Mouse (Mus musculus): Measurements from ENCODE around the gene Macf1. TPM values are rescaled to one million over a fixed set of nuclear protein-coding genes. Genes with fewer than 3 reads are reported as not detected.
"Not testable (repeated sequence)": the region's sequence is repeated elsewhere in the genome, so short reads cannot be mapped to it uniquely, and the experiment has no call there.

Macf1 gene
- polyA plus RNA-seq, 1 experiment from 2014 or later = 43.7 TPM

DNA sequence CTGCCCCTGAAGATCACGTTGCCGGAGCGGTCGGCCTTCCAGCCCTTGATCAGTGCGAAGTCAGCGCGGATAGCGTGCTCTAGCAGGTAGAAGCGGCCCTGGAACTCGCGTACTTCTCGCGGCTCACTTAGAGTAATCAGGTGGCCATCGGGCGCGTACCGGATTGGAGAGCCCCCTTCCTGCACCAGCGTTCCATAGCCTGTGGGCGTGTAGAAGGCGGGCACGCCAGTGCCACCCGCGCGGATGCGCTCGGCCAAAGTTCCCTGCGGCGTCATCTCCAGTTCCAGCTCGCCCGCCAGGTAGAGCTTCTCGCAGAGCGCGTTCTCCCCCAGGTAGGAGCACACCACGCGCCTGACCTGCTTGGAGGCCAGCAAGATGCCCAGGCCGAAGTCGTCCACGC is 361.2 kb downstream of the Macf1 start:
- H3K9ac ChIP-seq; H3K27ac ChIP-seq (replicated peaks); H3K36me3 ChIP-seq; ATAC-seq (ENCODE audit: extremely low read depth, insufficient number of reproducible peaks, low FRiP score, low TSS enrichment); H3K9me3 ChIP-seq: not testable (repeated sequence)
- H3K27me3 ChIP-seq (replicated peaks) = peaks cover 29% of the 10 kb centered on the region
- peaks cover 13% of the 10 kb centered on the region for H3K4me1 ChIP-seq
- H3K4me2 ChIP-seq = peak overlapping the region; percentile 64
- H3K4me3 ChIP-seq = peak overlapping the region; percentile 39
- 9% methylated on average over 25 of the region's 38 CpGs for WGBS

DNA sequence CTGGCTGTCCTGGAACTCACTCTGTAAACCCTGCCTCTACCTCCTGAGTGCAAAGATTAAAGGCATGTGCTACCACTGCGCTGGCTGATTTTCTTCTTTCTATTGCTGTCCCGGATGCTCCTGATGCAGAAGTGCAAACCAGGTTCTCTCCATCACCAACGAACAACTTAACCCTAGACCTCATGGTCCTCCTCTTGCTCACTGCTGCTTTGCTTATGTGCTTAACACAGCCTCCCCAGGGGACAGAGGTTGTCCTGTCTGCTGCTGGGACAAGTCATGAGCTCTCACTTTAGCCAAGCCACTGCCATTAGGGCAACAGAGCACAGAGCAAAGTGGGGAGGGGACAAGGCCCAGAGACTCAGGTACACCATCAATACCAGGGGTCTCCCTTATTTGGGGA is 369.7 kb downstream of the Macf1 start:
- H3K4me3 ChIP-seq = no peak overlapping the region
- no peak for ATAC-seq (ENCODE audit: extremely low read depth, insufficient number of reproducible peaks, low FRiP score, low TSS enrichment)
- H3K36me3 ChIP-seq = no peaks in the 10 kb centered on the region
- H3K27ac ChIP-seq (replicated peaks) = no peak overlapping the region
- no peak overlapping the region for H3K9ac ChIP-seq
- 79% methylated on average over 3 of the region's 3 CpGs for WGBS
- no peaks in the 10 kb centered on the region for H3K9me3 ChIP-seq
- H3K4me1 ChIP-seq = peaks cover 5% of the 10 kb centered on the region; the same call in 1 of the 2 replicates
- H3K27me3 ChIP-seq (replicated peaks) = no peaks in the 10 kb centered on the region
- H3K4me2 ChIP-seq = no peak overlapping the region

DNA sequence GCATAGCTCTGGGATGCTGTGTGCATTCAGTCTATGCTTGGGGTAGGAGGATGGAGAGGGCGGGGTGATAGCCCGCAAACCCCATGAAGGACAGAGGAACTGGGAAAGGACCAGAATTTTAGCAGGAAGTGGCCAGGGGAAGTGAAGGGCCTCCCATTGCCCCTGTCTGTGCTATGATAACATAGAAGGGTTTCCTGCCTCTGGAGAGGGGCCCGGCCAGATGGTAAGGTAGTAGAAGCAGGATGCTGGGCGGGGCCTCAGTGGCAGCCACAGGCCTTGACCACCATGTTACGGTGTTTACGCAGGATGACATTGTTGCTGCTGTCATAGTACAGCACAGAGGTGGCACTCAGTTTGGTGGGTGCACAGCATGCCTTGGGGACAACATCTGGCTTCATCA is 371.1 kb downstream of the Macf1 start:
- no peak for ATAC-seq (ENCODE audit: extremely low read depth, insufficient number of reproducible peaks, low FRiP score, low TSS enrichment)
- Histone ChIP-seq H3K9me3 (no peaks in the 10 kb centered on the region), H3K4me3 (no peak overlapping the region), H3K4me2 (no peak overlapping the region), H3K27me3 (replicated peaks) (no peaks in the 10 kb centered on the region), H3K36me3 (no peaks in the 10 kb centered on the region), H3K4me1 (peaks cover 16% of the 10 kb centered on the region), H3K27ac (replicated peaks) (no peak overlapping the region), H3K9ac (no peak overlapping the region)
- 78% methylated on average over 6 of the region's 6 CpGs for WGBS

DNA sequence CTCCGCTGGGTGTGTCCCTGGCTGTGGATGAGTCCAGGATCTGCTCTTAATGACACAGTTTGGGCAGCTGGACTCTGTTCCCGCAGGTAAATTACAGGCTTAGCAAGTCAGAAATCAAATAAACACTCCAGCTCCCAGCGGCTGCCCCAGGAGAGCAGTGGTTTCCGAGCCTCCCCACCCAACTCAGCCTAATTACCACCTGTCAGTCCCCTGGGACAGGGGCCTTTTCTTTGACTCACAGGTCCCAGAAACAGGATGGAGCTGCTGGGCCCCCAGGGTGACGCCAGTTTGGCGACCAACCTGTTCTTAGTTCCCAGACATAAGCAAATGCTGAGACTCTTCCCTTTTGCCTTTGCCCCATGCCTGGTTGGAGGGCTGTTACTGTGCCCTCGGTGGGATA is 372.3 kb downstream of the Macf1 start:
- Histone ChIP-seq H3K27ac (replicated peaks) (no peak overlapping the region), H3K9me3 (no peaks in the 10 kb centered on the region), H3K36me3 (peaks cover 5% of the 10 kb centered on the region; the same call in 1 of the 2 replicates), H3K4me1 (peaks cover 20% of the 10 kb centered on the region), H3K4me3 (no peak overlapping the region), H3K4me2 (no peak overlapping the region), H3K27me3 (replicated peaks) (no peaks in the 10 kb centered on the region), H3K9ac (no peak overlapping the region)
- WGBS = 79% methylated on average over 7 of the region's 7 CpGs
- no peak for ATAC-seq (ENCODE audit: extremely low read depth, insufficient number of reproducible peaks, low FRiP score, low TSS enrichment)

DNA sequence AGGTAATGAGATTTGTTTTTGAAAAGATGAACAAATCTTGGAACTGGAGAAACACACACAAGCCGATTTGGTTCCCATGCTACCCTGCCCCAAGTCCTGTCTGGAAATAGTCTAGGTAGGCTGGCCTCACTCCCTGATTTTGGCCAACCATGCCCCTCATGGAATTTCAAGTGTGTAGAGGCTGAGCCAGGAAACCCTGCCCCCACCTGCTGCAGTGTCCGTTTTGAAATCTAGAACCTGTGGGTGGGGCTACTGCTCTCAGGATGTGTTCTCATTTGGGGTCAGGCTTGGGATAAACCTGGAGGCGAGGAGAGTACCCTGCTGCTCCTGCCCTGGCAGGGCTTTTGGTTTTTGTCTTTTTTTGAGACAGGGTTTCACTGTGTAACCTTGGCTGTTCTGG is 375.9 kb downstream of the Macf1 start:
- Histone ChIP-seq H3K4me1 (peaks cover 20% of the 10 kb centered on the region), H3K36me3 (peaks cover 21% of the 10 kb centered on the region), H3K9ac (no peak overlapping the region), H3K27ac (replicated peaks) (no peak overlapping the region), H3K4me2 (no peak overlapping the region), H3K27me3 (replicated peaks) (no peaks in the 10 kb centered on the region), H3K4me3 (no peak overlapping the region), H3K9me3 (no peaks in the 10 kb centered on the region; the same call in 1 of the 2 replicates)
- no peak for ATAC-seq (ENCODE audit: extremely low read depth, insufficient number of reproducible peaks, low FRiP score, low TSS enrichment)
- WGBS = 33% methylated on average over 3 of the region's 3 CpGs

DNA sequence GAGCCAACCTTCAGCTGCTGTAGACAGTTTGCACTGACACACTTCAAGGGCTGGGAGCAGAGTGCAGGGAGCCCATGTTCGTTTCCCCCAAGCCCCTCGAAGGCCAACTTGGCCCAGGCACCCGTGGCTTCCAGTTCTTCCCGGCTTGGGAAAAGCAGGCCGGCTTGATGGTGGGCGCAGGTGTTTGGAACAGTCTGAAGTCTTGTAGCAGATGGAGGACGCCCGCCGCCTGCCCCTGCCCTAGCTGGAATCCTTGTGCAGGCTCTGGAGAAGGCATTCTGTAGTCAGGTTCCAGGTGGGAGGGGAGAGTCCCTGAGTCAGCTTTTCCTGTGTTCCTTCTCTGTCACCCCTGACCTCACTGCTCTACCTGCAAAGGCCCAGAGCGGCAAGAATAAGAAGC is 377.2 kb downstream of the Macf1 start:
- H3K9ac ChIP-seq = no peak overlapping the region
- peaks cover 16% of the 10 kb centered on the region for H3K4me1 ChIP-seq
- H3K27me3 ChIP-seq (replicated peaks) = no peaks in the 10 kb centered on the region
- H3K27ac ChIP-seq (replicated peaks) = no peak overlapping the region
- H3K4me2 ChIP-seq = no peak overlapping the region
- no peaks in the 10 kb centered on the region; the same call in 1 of the 2 replicates for H3K9me3 ChIP-seq
- H3K36me3 ChIP-seq = peaks cover 34% of the 10 kb centered on the region
- WGBS = 84% methylated on average over 10 of the region's 10 CpGs
- ATAC-seq (ENCODE audit: extremely low read depth, insufficient number of reproducible peaks, low FRiP score, low TSS enrichment) = no peak
- no peak overlapping the region for H3K4me3 ChIP-seq

DNA sequence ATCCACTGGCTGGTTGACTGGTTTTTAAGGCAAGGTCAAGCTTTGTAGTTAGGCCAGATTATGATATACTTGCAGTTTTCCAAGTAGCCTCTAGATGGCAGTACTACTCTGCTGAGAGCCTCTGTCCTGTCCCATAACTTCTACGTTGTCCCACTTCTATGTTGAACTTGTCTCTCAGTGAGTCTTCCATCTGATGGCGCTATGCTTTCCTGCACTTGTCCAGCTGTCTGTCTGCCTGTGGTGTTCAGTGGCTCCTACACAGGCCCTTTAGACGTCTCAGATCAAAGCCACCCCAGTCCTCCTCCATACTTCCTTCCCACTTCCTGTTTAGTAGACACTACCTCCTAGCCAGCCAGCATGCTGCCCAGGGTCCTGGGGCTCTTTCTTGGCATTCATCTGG is 378.4 kb downstream of the Macf1 start:
- Histone ChIP-seq H3K9ac (no peak overlapping the region), H3K4me3 (no peak overlapping the region), H3K9me3 (no peaks in the 10 kb centered on the region; the same call in 1 of the 2 replicates), H3K4me1 (peaks cover 19% of the 10 kb centered on the region), H3K27ac (replicated peaks) (no peak overlapping the region), H3K4me2 (no peak overlapping the region), H3K27me3 (replicated peaks) (no peaks in the 10 kb centered on the region), H3K36me3 (peaks cover 46% of the 10 kb centered on the region)
- no peak for ATAC-seq (ENCODE audit: extremely low read depth, insufficient number of reproducible peaks, low FRiP score, low TSS enrichment)
- 32% methylated on average over 3 of the region's 3 CpGs for WGBS

Small RNA genes lying within 50 kb of the gene (microRNA-seq; reads per million reads assigned to microRNA genes)
- gene Mir6398 = not detected

Other genes with a start within 250 kb of the Macf1 start
- 423 and 513 TPM in 2 replicates for gene Ndufs5, start 33.8 kb upstream of the Macf1 start, polyA plus RNA-seq (2015; fragmentation: Nextera tagmentation; extraction: Ambion mirVana)
- gene Akirin1, start 66.0 kb upstream of the Macf1 start, polyA plus RNA-seq (2015; fragmentation: Nextera tagmentation; extraction: Ambion mirVana) = 43.3 and 50.7 TPM in 2 replicates
- 2.2 and 2.3 TPM in 2 replicates for gene Rhbdl2, start 103.5 kb upstream of the Macf1 start, polyA plus RNA-seq (2015; fragmentation: Nextera tagmentation; extraction: Ambion mirVana)
- gene 4933427I04Rik, start 175.3 kb upstream of the Macf1 start, polyA plus RNA-seq (2015; fragmentation: Nextera tagmentation; extraction: Ambion mirVana) = not detected in 2 replicates
- gene Mycbp, start 220.5 kb upstream of the Macf1 start, polyA plus RNA-seq (2015; fragmentation: Nextera tagmentation; extraction: Ambion mirVana) = 57.6 and 58.5 TPM in 2 replicates
- 38.1 and 40.9 TPM in 2 replicates for gene Rragc, start 233.1 kb upstream of the Macf1 start, polyA plus RNA-seq (2015; fragmentation: Nextera tagmentation; extraction: Ambion mirVana)
- gene 4930535I16Rik, start 233.7 kb upstream of the Macf1 start, polyA plus RNA-seq (2015; fragmentation: Nextera tagmentation; extraction: Ambion mirVana) = not detected in 2 replicates